Mouse (Mus musculus) limb, embryonic 14.5 days (tissue): ENCODE measurements around the gene Ndufv1. TPM values are rescaled to one million over a fixed set of nuclear protein-coding genes. Genes with fewer than 3 reads are reported as not detected.

Experiments
- ATAC-seq: fragments of 200-750 bp; cut with Nextera tagmentation; 2 replicates; pipeline ENCODE4 v1.8.0; 2017; ENCODE audit warnings: low read depth, moderate number of reproducible peaks, moderate TSS enrichment; ENCODE audit not compliant: low FRiP score
- DNase-seq: peaks from one replicate; pipeline ENCODE4 v3.0.0-alpha.2; 2015; ENCODE audit warnings: low spot score
- H3K27ac ChIP-seq: fragments of 300-500 bp; sonication (generic); replicated peaks from 2 replicates; pipeline ENCODE4 v1.5.1; 2014; ENCODE audit warnings: low read depth, mild to moderate bottlenecking, low read length, moderate library complexity, mixed read lengths
- H3K27me3 ChIP-seq: fragments of 300-500 bp; sonication (generic); 2 replicates; pipeline ENCODE4 v1.6.1; 2014; ENCODE audit warnings: low read length, mixed read lengths; ENCODE audit not compliant: control insufficient read depth, insufficient read depth
- H3K36me3 ChIP-seq: fragments of 300-500 bp; sonication (generic); 2 replicates; pipeline ENCODE4 v1.6.1; 2014; ENCODE audit warnings: mild to moderate bottlenecking, low read length, moderate library complexity, mixed read lengths; ENCODE audit not compliant: control insufficient read depth, insufficient read depth
- H3K4me1 ChIP-seq: fragments of 300-500 bp; sonication (generic); 2 replicates; pipeline ENCODE4 v1.6.1; 2014; ENCODE audit warnings: antibody characterized with exemption, low read length, mixed read lengths; ENCODE audit not compliant: control insufficient read depth, insufficient read depth
- H3K4me2 ChIP-seq: fragments of 300-500 bp; sonication (generic); replicated peaks from 2 replicates; pipeline ENCODE4 v1.6.1; 2014; ENCODE audit warnings: low read depth, mild to moderate bottlenecking, low read length, moderate library complexity; ENCODE audit not compliant: severe bottlenecking
- H3K4me3 ChIP-seq: fragments of 300-500 bp; sonication (generic); replicated peaks from 2 replicates; pipeline ENCODE4 v1.5.1; 2014; ENCODE audit warnings: low read length
- H3K9ac ChIP-seq: fragments of 300-500 bp; sonication (generic); 2 replicates; pipeline ENCODE4 v1.6.1; 2014; ENCODE audit warnings: mild to moderate bottlenecking, low read depth, low read length, moderate library complexity; ENCODE audit not compliant: severe bottlenecking
- H3K9me3 ChIP-seq: fragments of 300-500 bp; sonication (generic); 2 replicates; pipeline ENCODE4 v1.6.1; 2016; ENCODE audit warnings: low read length; ENCODE audit not compliant: control insufficient read depth
- POLR2A ChIP-seq: fragments of 200-500 bp; IDR thresholded peaks from 2 replicates; pipeline ENCODE4 v1.8.0; 2012; ENCODE audit warnings: inconsistent platforms, mild to moderate bottlenecking, moderate library complexity, borderline replicate concordance; ENCODE audit not compliant: insufficient read depth, insufficient read length; ENCODE audit errors: extremely low read depth
- WGBS: fragments of 180-500 bp; shearing (Covaris S2); extraction: QIAGEN DNeasy Blood & Tissue Kit; methylation state at CpG from one replicate; pipeline ENCODE4 v1.1.7; 2014; 5-methylcytosine and 5-hydroxymethylcytosine counted together
- polyA plus RNA-seq, 2 experiments: library from polyadenylated mRNA; depleted of rRNA in 1 of 2; stranded (reverse) in 1 of 2; unstranded in 1 of 2; fragments of >200 nt; fragmentation: Nextera tagmentation in 1 of 2; extraction: Ambion mirVana in 1 of 2; gene quantifications; 2 replicates each; pipeline versions ENCODE4 v1.2.1 to v1.2.3; 2012 to 2014

The Ndufv1 gene
- polyA plus RNA-seq, 2 experiments, result 157 to 193 TPM

GRCm38 (mm10) chr19:4000119-4000900, 12.3 kb downstream of the Ndufv1 start, which contains the start of the genes Nudt8 and Gm49405:
Gene Nudt8, plus strand, starts transcription at chr19:4000580.
Gene Gm49405, plus strand, starts transcription at chr19:4000626.
- Histone ChIP-seq H3K4me3 (peak within 1 kb of the TSS; percentile 70), H3K36me3 (peaks cover 9% of the 10 kb centered on the region), H3K27me3 (no peaks in the 10 kb centered on the region), H3K4me2 (peak within 1 kb of the TSS; percentile 85), H3K27ac (peak within 1 kb of the TSS; percentile 93), H3K4me1 (peaks cover 12% of the 10 kb centered on the region), H3K9ac (peak within 1 kb of the TSS; percentile 81), H3K9me3 (no peaks in the 10 kb centered on the region)
- WGBS, result 1% methylated on average over 50 of the region's 64 CpGs
- peak; percentile 92 for ATAC-seq
- peak; percentile 93; the same call in 1 of the 2 replicates for TF ChIP-seq POLR2A
- peak; percentile 97 for DNase-seq

- no peak overlapping the region; the same call in 1 of the 2 replicates for H3K4me3 ChIP-seq
- DNase-seq, result no peak
- H3K4me2 ChIP-seq, result peak overlapping the region; percentile 85
- no peak for TF ChIP-seq POLR2A
- no peaks in the 10 kb centered on the region for H3K9me3 ChIP-seq
- H3K4me1 ChIP-seq, result peaks cover 12% of the 10 kb centered on the region
- H3K9ac ChIP-seq, result no peak overlapping the region
- no peaks in the 10 kb centered on the region for H3K27me3 ChIP-seq
- H3K27ac ChIP-seq, result no peak overlapping the region
- WGBS, result 90% methylated on average over 9 of the region's 9 CpGs
- H3K36me3 ChIP-seq, result peaks cover 3% of the 10 kb centered on the region; the same call in 1 of the 2 replicates
- ATAC-seq, result no peak
Measured at GRCm38 (mm10) chr19:3999121-3999730, 13.4 kb downstream of the Ndufv1 start.

DNA sequence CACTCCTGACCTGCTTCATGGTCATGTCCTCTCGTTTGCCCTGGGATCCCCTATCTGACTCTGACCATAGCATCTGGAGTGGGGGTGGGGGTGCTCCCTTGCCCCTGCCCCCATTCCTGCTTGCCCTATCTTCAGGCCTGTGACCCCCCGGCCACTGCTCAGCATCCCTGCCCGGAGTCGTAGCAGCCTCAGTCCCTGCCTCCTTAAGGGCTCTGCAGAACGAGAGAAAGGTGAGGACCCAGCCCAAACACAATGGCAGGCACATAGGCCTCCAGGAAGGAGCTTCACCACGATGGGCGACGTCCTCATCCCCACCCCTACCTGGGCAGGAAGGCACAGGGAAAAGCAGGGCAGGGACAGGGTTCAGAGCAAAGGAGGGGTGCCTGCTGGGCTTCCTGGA, 14.3 kb downstream of the Ndufv1 start:
- Histone ChIP-seq H3K9ac (no peak overlapping the region), H3K4me2 (no peak overlapping the region), H3K36me3 (no peaks in the 10 kb centered on the region), H3K9me3 (no peaks in the 10 kb centered on the region), H3K27me3 (no peaks in the 10 kb centered on the region), H3K4me3 (no peak overlapping the region), H3K27ac (no peak overlapping the region), H3K4me1 (peaks cover 12% of the 10 kb centered on the region)
- no peak for TF ChIP-seq POLR2A
- ATAC-seq (no peak), DNase-seq (no peak)
- WGBS, result 68% methylated on average over 8 of the region's 8 CpGs

GRCm38 (mm10) chr19:3997231-3997630, 15.4 kb downstream of the Ndufv1 start:
- 64% methylated on average over 8 of the region's 8 CpGs for WGBS
- peaks cover 12% of the 10 kb centered on the region for H3K4me1 ChIP-seq
- H3K36me3 ChIP-seq, result no peaks in the 10 kb centered on the region
- no peaks in the 10 kb centered on the region for H3K9me3 ChIP-seq
- H3K9ac ChIP-seq, result no peak overlapping the region
- H3K4me3 ChIP-seq, result no peak overlapping the region
- H3K27me3 ChIP-seq, result no peaks in the 10 kb centered on the region
- no peak overlapping the region for H3K27ac ChIP-seq
- TF ChIP-seq POLR2A, result no peak
- no peak for ATAC-seq
- no peak overlapping the region for H3K4me2 ChIP-seq
- DNase-seq, result no peak

DNA sequence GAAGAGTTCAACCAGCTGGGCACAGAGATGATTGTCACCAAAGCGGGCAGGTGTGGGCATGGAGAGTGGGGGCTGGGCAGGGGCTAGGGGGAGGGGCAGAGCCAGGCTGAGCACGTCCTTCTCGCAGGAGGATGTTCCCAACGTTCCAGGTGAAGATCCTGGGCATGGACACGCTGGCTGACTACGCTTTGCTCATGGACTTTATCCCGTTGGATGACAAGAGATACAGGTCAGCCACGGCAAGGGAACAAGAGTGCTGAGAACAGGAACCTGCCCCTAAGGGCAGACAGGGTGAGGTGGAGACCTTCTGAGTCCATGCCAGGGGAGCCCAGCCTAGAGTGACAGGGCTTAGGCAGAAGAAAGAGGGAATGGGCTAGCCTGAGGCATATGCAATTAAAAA, 15.9 kb downstream of the Ndufv1 start:
- ATAC-seq, result no peak
- no peak for TF ChIP-seq POLR2A
- WGBS, result 75% methylated on average over 8 of the region's 8 CpGs

More for the DNA sequence above, 15.9 kb downstream of the Ndufv1 start:
- Histone ChIP-seq H3K4me3 (no peak overlapping the region), H3K9ac (no peak overlapping the region), H3K4me1 (peaks cover 12% of the 10 kb centered on the region), H3K36me3 (no peaks in the 10 kb centered on the region), H3K9me3 (no peaks in the 10 kb centered on the region), H3K27ac (no peak overlapping the region), H3K27me3 (no peaks in the 10 kb centered on the region), H3K4me2 (no peak overlapping the region)
- DNase-seq, result no peak
